Mouse (Mus musculus): ENCODE results near the gene Fchsd2.

DNA sequence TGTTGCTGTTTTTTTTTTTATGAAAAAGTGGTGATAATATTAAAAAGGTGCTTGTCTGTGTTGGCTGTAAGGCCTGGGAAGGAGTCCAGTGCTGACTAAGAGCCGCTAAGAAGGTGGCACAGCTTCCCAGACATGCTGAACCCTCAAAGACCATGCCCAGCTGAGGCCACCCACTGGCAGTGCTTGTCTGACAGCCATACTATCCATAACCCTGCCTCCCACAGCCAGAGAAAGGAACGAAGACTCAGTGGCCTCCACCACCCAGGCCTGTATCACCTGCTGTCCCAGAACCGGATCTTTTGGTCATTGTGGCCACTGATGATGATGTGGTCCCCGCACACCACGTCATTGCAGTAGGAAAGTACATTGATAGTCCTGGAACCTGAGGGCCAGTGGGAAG, 198.5 kb downstream of the Fchsd2 start:
- TF ChIP-seq CTCF (IDR thresholded peaks at IDR 0.05; ENCODE audit: low read depth, low read length) = no peak
- no peak for TF ChIP-seq GATA1 (IDR thresholded peaks at IDR 0.05; ENCODE audit: borderline replicate concordance, low read length)

All from G1E (cell line).